Mouse (Mus musculus) olfactory bulb, adult 2 months (tissue): ENCODE results near the gene Dbndd2. TPM values are rescaled to one million over a fixed set of nuclear protein-coding genes. Genes with fewer than 3 reads are reported as not detected.

Experiments used
- H3K27ac ChIP-seq: fragments of 200-500 bp; 2 replicates; pipeline ENCODE4 v1.5.1; 2012; ENCODE audit warnings: low read depth, low read length; ENCODE audit not compliant: insufficient read depth
- H3K4me1 ChIP-seq: fragments of 200-500 bp; 2 replicates; pipeline ENCODE4 v1.6.1; 2012; ENCODE audit warnings: low read length; ENCODE audit not compliant: control insufficient read depth, insufficient read depth
- H3K4me3 ChIP-seq: fragments of 200-500 bp; 2 replicates; pipeline ENCODE4 v1.5.1; 2012; ENCODE audit warnings: mild to moderate bottlenecking, low read depth, low read length, moderate library complexity; ENCODE audit not compliant: insufficient read depth
- CTCF ChIP-seq: fragments of 200-500 bp; IDR thresholded peaks from 2 replicates; pipeline ENCODE4 v1.5.1; 2012; ENCODE audit warnings: low read depth, mild to moderate bottlenecking, low read length, moderate library complexity; ENCODE audit not compliant: insufficient read depth
- POLR2A ChIP-seq: fragments of 200-500 bp; IDR thresholded peaks from 2 replicates; pipeline ENCODE4 v1.6.1; 2012; ENCODE audit warnings: mild to moderate bottlenecking, low read depth, low read length, moderate library complexity; ENCODE audit not compliant: insufficient read depth
- WGBS: fragments of 180-500 bp; shearing (Covaris S2); methylation state at CpG from one replicate; pipeline ENCODE4 v1.1.7; 2018; 5-methylcytosine and 5-hydroxymethylcytosine counted together
- polyA plus RNA-seq: library from polyadenylated mRNA; stranded (reverse); fragments of >200 nt; gene quantifications from 2 replicates; pipeline ENCODE4 v1.2.4, GENCODE M21; 2012; ENCODE audit warnings: low replicate concordance; ENCODE audit not compliant: missing spikeins, insufficient read depth, insufficient read length

Dbndd2 gene
- polyA plus RNA-seq, 1 experiment = 84.6 TPM

DNA sequence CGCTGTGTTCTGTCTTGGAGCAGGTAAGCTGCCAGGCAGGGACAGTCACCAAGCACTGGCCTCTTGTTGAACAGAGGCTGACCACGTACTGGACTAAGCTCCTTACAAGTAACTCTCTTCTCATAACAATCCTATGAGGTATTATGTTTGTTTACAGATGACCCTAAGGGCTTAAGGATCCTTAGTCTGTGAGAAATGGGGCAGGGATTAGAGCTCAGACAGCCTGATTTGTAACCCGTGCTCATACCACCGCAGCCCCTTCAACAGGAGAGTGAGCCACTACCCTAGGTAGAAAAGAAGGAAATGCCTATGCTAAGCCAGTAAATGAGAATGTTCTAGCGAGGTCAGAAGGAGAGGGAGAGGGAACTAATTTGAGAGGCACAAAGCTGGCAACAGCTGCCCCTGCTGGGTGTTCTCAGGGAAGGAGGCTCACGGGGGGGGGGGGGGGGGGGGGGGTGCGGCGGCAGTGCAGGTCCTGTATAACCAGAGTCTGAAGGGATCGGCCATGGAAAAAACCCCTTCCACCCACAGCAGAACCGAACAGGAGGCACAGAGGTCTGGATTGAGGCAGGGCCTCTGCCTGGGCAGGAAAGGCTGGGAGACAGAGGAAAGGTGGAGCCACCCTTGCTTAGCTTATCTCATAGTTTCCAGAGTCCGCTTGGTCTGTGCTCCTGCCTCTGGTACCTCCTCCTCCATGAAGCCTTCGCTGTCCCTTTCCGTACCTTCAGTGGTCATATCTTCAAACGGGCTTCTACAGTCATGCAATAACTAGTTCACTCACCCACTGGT is 26.4 kb downstream of the Dbndd2 start:
- Histone ChIP-seq H3K4me3 (no peak overlapping the region), H3K4me1 (no peaks in the 10 kb centered on the region), H3K27ac (no peak overlapping the region)
- TF ChIP-seq POLR2A = no peak
- WGBS = 61% methylated on average over 12 of the region's 14 CpGs

DNA sequence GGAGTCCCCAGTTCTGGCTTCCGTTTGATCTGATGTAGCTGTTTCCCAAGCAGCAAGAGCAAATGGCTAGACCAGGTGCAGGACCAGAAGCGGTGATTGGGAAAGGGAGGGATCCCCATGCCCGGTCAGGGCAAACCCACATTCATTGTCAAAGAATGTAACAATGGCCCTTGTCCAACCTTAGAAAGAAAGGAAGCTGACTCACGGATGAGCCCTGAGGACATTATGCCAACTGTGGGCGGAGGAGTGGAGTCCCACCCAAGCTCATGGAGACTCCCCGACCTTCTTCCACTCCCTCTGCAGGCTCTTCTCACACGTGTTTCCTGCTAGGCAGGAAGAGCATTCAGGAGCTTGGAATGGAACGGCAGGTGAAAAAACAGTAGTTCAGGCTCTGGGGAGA is 27.5 kb downstream of the Dbndd2 start:
- Histone ChIP-seq H3K4me3 (no peak overlapping the region), H3K27ac (no peak overlapping the region), H3K4me1 (no peaks in the 10 kb centered on the region)
- TF ChIP-seq CTCF (no peak), POLR2A (no peak)
- WGBS = 64% methylated on average over 8 of the region's 8 CpGs

DNA sequence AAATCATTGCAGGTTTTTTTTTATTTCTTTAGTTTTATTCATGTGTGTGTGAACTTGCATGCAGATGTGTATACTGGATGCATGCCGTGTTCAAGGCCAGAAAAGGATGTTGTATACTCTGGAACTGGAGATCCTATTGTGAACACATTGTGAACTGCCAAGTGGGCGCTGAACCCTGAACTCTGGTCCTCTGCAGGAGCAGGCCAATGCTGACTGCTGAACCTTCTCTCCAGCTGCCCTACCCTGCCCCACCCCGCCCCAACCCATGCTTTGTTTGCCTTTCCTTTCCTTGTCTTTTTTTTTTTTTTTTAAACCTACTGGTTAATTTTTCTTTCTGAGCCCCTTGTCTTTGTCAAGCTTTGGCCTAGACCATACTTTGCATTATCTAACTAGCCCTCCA is 29.0 kb downstream of the Dbndd2 start:
- Histone ChIP-seq H3K4me3 (no peak overlapping the region), H3K4me1 (no peaks in the 10 kb centered on the region), H3K27ac (no peak overlapping the region)
- no peak for TF ChIP-seq CTCF
- TF ChIP-seq POLR2A = no peak
- WGBS = 90% methylated on average over 3 of the region's 3 CpGs

DNA sequence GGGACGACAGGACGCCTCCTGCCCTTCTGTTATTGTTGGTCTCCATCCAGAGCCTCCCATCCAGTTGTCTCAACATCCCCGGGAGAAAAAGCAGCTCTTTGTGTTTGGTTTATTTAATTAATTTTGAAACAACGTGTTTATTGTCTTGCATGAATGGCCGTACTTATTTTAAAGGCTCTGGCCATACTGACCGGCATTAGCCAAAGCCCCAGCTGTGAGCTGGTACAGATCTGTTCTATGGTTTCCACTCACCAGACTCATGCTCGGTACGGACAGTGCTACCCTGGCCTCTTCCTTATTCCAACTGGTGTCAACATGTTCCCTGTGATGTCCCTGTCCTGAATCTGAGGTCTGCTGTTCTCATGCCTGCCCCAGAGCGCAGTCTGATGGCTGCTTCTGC is 30.0 kb downstream of the Dbndd2 start:
- WGBS = 67% methylated on average over 9 of the region's 9 CpGs

DNA sequence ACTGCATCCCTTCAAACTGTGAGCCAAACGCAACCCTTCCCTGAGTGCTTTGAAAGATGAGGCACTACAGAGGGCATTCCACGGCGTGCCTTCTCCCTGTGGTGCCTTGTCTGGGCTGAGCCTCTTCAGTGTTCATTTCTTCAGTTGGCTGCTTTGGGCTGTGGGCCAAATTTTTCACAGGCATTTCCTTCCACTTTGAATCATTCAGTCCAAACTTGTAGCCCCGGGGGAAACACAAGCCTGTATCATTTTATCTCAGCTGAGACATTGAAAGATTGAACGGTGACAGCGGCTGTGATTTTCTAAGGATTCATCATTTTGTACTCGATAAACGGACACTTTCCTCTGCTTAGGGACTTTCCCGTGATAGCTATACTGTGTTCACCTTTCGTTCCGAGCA is 30.7 kb downstream of the Dbndd2 start:
- Histone ChIP-seq H3K4me1 (no peaks in the 10 kb centered on the region; the same call in 1 of the 2 replicates), H3K27ac (peak overlapping the region; percentile 42; the same call in 1 of the 2 replicates), H3K4me3 (no peak overlapping the region)
- TF ChIP-seq POLR2A (no peak), CTCF (no peak)
- WGBS = 81% methylated on average over 11 of the region's 11 CpGs

More for the DNA sequence above, 30.0 kb downstream of the Dbndd2 start:
- no peak overlapping the region for H3K4me3 ChIP-seq
- H3K4me1 ChIP-seq = no peaks in the 10 kb centered on the region; the same call in 1 of the 2 replicates
- TF ChIP-seq CTCF (no peak), POLR2A (no peak)
- H3K27ac ChIP-seq = peak overlapping the region; percentile 42; the same call in 1 of the 2 replicates

DNA sequence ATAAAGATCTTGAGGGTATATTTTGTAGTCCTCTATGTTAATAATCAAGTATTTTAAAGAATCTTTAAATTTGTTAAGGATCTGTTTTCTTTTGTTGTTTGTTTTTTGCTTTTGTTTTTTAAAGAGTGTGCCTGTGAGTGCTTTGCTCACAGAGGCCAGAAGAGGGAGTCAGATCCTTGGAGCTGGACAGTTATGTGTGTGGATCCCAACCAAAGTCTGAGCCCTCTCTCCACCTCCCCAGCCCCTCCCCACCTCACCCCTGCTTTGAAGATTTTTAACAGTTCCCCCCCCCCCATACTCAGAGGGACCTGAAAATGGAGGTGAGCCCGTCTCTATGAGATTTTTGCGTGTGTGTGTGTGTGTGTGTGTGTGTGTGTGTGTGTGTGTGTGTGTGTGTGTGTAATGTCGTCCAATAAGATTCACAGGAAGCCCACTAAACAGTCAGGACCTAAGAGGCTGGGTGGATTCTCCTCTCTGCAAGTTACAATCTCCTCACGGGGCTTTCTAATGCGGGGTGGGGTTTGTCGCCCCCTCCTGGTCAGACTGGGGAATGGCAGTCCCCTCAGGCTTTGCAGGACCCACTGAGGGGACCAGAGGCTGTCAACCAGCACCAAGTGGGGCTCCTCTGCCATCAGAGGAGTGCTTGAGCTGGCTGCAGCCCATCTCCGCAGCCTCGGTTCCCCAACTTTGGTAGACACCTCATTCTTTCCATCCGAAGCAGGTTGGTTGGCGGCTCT is 31.7 kb downstream of the Dbndd2 start:
- peaks cover 3% of the 10 kb centered on the region for H3K4me1 ChIP-seq
- H3K4me3 ChIP-seq = no peak overlapping the region
- TF ChIP-seq POLR2A (no peak), CTCF (peak; percentile 74)
- WGBS = 35% methylated on average over 10 of the region's 10 CpGs
- no peak overlapping the region for H3K27ac ChIP-seq

DNA sequence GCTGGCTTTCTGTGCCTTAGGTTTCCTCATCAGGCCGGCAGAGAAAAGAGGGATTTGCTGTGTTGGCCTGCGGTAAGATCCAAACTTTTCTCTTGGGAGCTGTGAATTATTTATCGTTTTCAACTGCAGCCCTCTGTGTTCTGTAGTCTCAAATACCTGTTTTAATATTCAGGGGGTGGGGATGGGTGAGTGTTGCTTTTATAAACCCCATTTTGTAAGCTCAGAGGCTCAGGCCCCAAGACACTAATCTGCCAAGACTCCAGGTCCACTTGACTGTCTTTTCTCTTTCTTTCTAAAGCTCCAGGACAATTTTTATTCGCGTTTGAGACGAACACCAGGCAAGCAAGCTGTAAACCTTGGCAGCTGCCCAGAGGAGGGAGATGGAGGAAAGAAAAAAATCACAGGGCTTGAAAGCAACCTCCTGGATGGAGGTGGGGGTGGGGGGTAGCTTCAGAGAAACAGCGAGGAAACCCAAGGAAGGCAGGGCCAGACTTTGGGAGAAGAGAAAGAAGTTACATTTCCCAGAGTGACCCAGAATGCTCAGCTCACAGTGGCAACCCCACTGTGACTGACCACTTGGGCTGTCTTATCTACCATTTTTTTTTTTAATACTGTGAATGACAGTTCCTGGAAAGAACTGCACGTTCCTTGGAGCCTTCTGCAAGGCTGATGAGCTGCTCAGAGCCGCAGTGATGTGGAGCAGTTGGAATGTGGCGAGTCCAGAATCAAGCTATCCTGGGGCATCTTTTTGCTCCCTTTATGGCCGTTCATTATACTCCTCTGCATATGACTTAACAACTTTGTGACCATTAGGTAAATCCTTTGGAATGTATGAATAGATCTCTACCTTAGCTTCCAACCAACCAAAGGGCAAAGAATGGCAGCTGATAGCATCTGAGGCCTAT is 32.6 kb downstream of the Dbndd2 start:
- Histone ChIP-seq H3K4me1 (peaks cover 3% of the 10 kb centered on the region), H3K4me3 (no peak overlapping the region), H3K27ac (no peak overlapping the region)
- WGBS = 44% methylated on average over 11 of the region's 11 CpGs
- TF ChIP-seq CTCF = no peak
- TF ChIP-seq POLR2A = no peak

DNA sequence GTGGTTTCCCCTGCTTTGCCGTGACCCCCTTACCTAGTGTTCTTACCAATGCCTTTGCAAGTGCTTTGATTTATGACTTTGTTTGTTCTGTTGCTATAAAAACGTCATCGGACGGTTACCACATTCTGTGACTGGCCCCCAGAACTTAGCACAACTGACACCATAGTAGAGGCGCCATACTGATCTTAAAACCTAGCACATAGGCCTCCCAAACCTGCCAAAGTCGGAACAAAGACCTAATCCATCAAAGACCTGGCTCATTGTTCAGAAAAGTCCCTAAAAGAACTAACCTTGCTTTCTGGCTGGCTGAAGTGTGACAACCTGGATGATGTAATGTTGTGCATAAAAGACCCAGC is 33.2 kb downstream of the Dbndd2 start:
- no peak overlapping the region for H3K4me3 ChIP-seq
- 77% methylated on average over 6 of the region's 6 CpGs for WGBS
- peaks cover 3% of the 10 kb centered on the region for H3K4me1 ChIP-seq
- no peak for TF ChIP-seq POLR2A
- no peak for TF ChIP-seq CTCF
- H3K27ac ChIP-seq = no peak overlapping the region
